Mouse (Mus musculus): ENCODE data around the gene Pxk. TPM values are rescaled to one million over a fixed set of nuclear protein-coding genes. Genes with fewer than 3 reads are reported as not detected.
A peak's percentile ranks its signal among the peaks of the same experiment; 100 is the strongest.

The Pxk gene
- total RNA-seq, 1 experiment from 2014 or later, result 14.0 TPM

GRCm38 (mm10) chr14:8139724-8140710 is 42.0 kb downstream of the Pxk start:
- ATAC-seq (replicated peaks; ENCODE audit: low read depth, poor library complexity, severe bottlenecking), result no peak

- ATAC-seq (replicated peaks; ENCODE audit: low read depth, poor library complexity, severe bottlenecking), result no peak
Observed at GRCm38 (mm10) chr14:8141131-8141530, 43.1 kb downstream of the Pxk start.

- ATAC-seq (replicated peaks; ENCODE audit: low read depth, poor library complexity, severe bottlenecking), result no peak
Observed at GRCm38 (mm10) chr14:8145594-8146558, 47.9 kb downstream of the Pxk start.

GRCm38 (mm10) chr14:8146611-8147223 is 48.7 kb downstream of the Pxk start:
- no peak for ATAC-seq (replicated peaks; ENCODE audit: low read depth, poor library complexity, severe bottlenecking)

- ATAC-seq (replicated peaks; ENCODE audit: low read depth, poor library complexity, severe bottlenecking), result no peak
Observed at GRCm38 (mm10) chr14:8148842-8149241, 50.8 kb downstream of the Pxk start.

GRCm38 (mm10) chr14:8151757-8152156 is 53.7 kb downstream of the Pxk start:
- ATAC-seq (replicated peaks; ENCODE audit: low read depth, poor library complexity, severe bottlenecking), result no peak

GRCm38 (mm10) chr14:8154072-8154471 is 56.1 kb downstream of the Pxk start:
- ATAC-seq (replicated peaks; ENCODE audit: low read depth, poor library complexity, severe bottlenecking), result peak; percentile 36; the same call in 1 of the 2 replicates

- peak; percentile 69 for ATAC-seq (replicated peaks; ENCODE audit: low read depth, poor library complexity, severe bottlenecking)
Observed at GRCm38 (mm10) chr14:8156947-8157346, 58.9 kb downstream of the Pxk start.

GRCm38 (mm10) chr14:8158721-8159120 is 60.7 kb downstream of the Pxk start:
- no peak for ATAC-seq (replicated peaks; ENCODE audit: low read depth, poor library complexity, severe bottlenecking)

- no peak for ATAC-seq (replicated peaks; ENCODE audit: low read depth, poor library complexity, severe bottlenecking)
Observed at GRCm38 (mm10) chr14:8159141-8159540, 61.1 kb downstream of the Pxk start.

GRCm38 (mm10) chr14:8161777-8162176 is 63.8 kb downstream of the Pxk start:
- peak; percentile 71 for ATAC-seq (replicated peaks; ENCODE audit: low read depth, poor library complexity, severe bottlenecking)

- ATAC-seq (replicated peaks; ENCODE audit: low read depth, poor library complexity, severe bottlenecking), result no peak
Observed at GRCm38 (mm10) chr14:8164463-8164862, 66.5 kb downstream of the Pxk start.

GRCm38 (mm10) chr14:8172507-8173410 is 74.7 kb downstream of the Pxk start, which contains the start of gene Pdhb:
Pdhb (minus strand) TSS chr14:8173025.
- ATAC-seq (replicated peaks; ENCODE audit: low read depth, poor library complexity, severe bottlenecking), result peak; percentile 93

GRCm38 (mm10) chr14:8173542-8174250 is 75.7 kb downstream of the Pxk start:
- peak; percentile 34 for ATAC-seq (replicated peaks; ENCODE audit: low read depth, poor library complexity, severe bottlenecking)

- ATAC-seq (replicated peaks; ENCODE audit: low read depth, poor library complexity, severe bottlenecking), result no peak
Observed at GRCm38 (mm10) chr14:8174634-8175033, 76.6 kb downstream of the Pxk start.

GRCm38 (mm10) chr14:8176251-8176650 is 78.2 kb downstream of the Pxk start:
- no peak for ATAC-seq (replicated peaks; ENCODE audit: low read depth, poor library complexity, severe bottlenecking)

GRCm38 (mm10) chr14:8180371-8181035 is 82.5 kb downstream of the Pxk start:
- no peak for ATAC-seq (replicated peaks; ENCODE audit: low read depth, poor library complexity, severe bottlenecking)

- ATAC-seq (replicated peaks; ENCODE audit: low read depth, poor library complexity, severe bottlenecking), result no peak
Observed at GRCm38 (mm10) chr14:8183330-8183729, 85.3 kb downstream of the Pxk start.

Data from common myeloid progenitor, adult 5-6 weeks (primary cell).